Mouse (Mus musculus) adrenal gland, postnatal 4 days (tissue): Measurements from ENCODE around the gene Bicra. TPM values are rescaled to one million over a fixed set of nuclear protein-coding genes. Genes with fewer than 3 reads are reported as not detected.

Source experiments
- DNase-seq, 2 experiments: peaks; one replicate each; pipeline ENCODE4 v3.0.0; 2021 to 2022; ENCODE audit warnings: low spot score in 2 of 2, mixed read lengths in 2 of 2
- total RNA-seq, 2 experiments: library from RNA; stranded (reverse); gene quantifications; 2 replicates each; pipeline ENCODE4 v1.2.3; 2021

The Bicra gene
- total RNA-seq, 2 experiments from 2014 or later: 14.4 to 14.6 TPM

GRCm38 (mm10) chr7:16048675-16049575 lies 1.2 kb upstream of the Bicra start:
- no peak for DNase-seq

GRCm38 (mm10) chr7:16048164-16048564 lies 443 bp upstream of the Bicra start:
- DNase-seq: peak; percentile 90 to 91

- DNase-seq: peak; percentile 26 to 50
Measured at GRCm38 (mm10) chr7:16046481-16047337, 1.0 kb downstream of the Bicra start.

- DNase-seq: peak in 1 of 2 experiments; percentile 26
Measured at GRCm38 (mm10) chr7:16046101-16046480, 1.6 kb downstream of the Bicra start.

- DNase-seq: no peak
Measured at GRCm38 (mm10) chr7:16045538-16045937, 2.2 kb downstream of the Bicra start.

- DNase-seq: no peak
Measured at GRCm38 (mm10) chr7:16044531-16044930, 3.2 kb downstream of the Bicra start.

- no peak for DNase-seq
Measured at GRCm38 (mm10) chr7:16043861-16044435, 3.8 kb downstream of the Bicra start.

GRCm38 (mm10) chr7:16042850-16043775 lies 4.6 kb downstream of the Bicra start:
- no peak for DNase-seq

GRCm38 (mm10) chr7:16041208-16041607 lies 6.5 kb downstream of the Bicra start:
- DNase-seq: no peak

- DNase-seq: no peak
Measured at GRCm38 (mm10) chr7:16039363-16039762, 8.4 kb downstream of the Bicra start.

- DNase-seq: no peak
Measured at GRCm38 (mm10) chr7:16036972-16037371, 10.7 kb downstream of the Bicra start.

GRCm38 (mm10) chr7:16033580-16034461 lies 13.9 kb downstream of the Bicra start:
- DNase-seq: no peak

- DNase-seq: no peak
Measured at GRCm38 (mm10) chr7:16033059-16033458, 14.7 kb downstream of the Bicra start.

GRCm38 (mm10) chr7:16031072-16031471 lies 16.6 kb downstream of the Bicra start:
- DNase-seq: no peak

- DNase-seq: no peak
Measured at GRCm38 (mm10) chr7:16028102-16028927, 19.4 kb downstream of the Bicra start.

- DNase-seq: no peak
Measured at GRCm38 (mm10) chr7:16024603-16025222, 23.0 kb downstream of the Bicra start.

- DNase-seq: no peak
Measured at GRCm38 (mm10) chr7:16019256-16020094, 28.2 kb downstream of the Bicra start.
